Mouse (Mus musculus) MEL-GATA-1-ER (cell line): Measurements from ENCODE around the gene Ubap2l.

ENCODE experiments used
- DNase-seq: peaks from one replicate; pipeline ENCODE4 v3.0.0-alpha.2; 2012; ENCODE audit warnings: low read depth; ENCODE audit errors: extremely low read depth

Gene Ubap2l

DNA sequence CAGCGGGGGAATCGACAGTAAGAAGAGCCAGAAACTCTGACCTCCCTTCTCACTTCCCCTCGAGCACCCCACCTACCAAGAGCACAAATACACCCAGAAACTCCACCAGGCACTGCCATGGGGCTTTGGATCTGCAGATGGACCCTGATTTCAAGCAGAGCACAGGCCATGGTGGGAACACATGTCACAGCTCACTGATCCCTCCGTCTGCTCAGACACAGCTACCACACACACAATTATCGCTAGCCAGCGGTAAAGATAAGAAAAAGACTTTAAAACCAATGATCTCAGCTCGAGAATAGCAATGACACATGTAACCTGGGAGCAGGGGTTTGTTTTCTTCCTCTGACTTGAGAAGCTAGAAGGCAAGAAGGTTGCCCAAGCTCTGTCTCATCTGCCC lies 83.9 kb downstream of the Ubap2l start:
- DNase-seq: no peak

DNA sequence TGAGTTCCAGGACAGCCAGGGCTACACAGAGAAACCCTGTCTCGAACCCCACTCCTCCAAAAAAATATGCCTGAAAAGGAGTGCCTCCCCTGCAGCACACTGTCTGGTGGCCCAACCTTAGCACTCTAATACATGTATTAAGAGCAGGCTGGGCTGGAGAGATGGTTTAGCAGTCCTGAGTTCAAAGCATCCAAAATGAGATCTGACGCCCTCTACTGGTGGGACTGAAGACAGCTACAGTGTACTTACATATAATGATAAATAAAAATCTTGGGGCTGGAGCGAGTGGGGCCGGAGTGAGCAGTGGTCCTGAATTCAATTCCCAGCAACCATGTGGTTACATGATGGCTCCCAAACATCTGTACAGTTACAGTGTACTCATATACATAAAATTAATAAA lies 85.5 kb downstream of the Ubap2l start:
- DNase-seq: peak; percentile 78

DNA sequence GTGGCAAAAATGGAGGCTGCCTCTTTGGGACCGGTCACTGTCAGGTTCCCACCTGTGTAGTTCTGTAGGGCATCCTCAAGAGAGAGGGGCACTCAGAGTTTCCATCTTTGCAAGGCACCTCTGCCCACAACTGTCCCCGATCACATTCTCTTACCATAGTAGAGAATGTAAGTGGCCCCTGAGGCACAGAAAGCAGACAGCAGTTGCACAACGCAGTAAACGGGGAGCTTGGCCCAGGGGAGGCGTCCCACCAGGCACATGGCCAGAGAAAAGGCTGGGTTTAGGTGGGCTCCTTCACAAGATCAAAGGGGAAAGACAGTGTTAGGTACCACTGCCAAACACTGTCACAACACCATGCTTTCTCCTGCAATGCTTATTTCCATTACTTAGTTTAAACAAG lies 86.5 kb downstream of the Ubap2l start:
- DNase-seq: no peak

DNA sequence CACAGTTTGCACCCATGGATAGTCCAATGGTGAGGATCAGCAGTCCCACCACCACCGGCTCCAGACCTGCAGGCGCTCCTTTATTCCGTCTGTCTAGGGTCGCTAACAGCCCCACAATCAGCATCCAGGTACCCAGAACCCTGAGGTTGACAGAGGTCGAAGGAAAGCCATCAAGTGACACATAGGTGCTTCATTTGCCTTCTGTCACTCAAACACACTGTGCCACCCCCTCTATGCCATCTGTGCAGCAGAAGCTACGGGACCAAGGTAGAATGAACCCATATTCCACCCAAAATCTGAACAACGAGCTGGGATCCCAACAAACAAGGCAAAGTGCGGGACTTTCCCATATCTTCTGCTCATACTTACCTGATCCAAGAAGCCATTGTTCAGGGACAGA lies 86.9 kb downstream of the Ubap2l start:
- DNase-seq: no peak

DNA sequence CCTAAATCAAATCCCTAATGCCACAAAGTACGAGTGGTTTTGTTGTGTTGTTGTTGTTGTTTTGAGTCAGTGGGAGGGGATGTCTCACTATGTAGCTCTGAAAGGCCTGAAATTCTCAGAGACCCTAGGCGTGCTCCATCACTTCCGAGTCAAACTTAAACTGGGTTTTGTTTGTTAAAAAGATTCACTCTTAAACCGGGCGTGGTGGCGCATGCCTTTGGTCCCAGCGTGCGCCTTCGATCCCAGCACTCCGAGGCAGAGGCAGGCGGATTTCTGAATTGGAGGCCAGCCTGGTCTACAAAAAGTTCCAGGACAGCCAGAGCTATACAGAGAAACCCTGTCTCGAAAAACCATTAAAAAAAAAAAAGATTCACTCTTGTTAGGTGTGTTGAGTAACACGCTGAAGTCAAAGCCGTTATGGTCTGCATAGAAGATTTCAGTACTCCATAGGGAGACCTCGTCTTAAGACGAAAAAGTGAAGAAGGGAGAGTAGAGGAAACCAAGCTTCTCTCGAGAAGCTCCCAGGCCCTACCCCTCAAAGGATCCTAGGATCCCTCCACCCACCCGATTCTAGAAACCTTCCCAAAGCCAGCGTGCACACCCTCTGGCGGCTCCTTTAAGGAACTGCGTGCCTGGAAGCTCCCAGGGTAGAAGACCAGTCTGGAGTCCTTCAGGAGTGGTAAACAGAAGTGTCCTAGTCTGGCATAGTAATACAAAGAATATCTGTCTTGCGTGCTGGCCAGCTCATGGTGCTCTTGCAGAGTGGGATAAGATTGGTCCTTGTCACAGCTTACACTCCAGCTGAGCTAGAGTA lies 88.3 kb downstream of the Ubap2l start:
- DNase-seq: peak; percentile 75

DNA sequence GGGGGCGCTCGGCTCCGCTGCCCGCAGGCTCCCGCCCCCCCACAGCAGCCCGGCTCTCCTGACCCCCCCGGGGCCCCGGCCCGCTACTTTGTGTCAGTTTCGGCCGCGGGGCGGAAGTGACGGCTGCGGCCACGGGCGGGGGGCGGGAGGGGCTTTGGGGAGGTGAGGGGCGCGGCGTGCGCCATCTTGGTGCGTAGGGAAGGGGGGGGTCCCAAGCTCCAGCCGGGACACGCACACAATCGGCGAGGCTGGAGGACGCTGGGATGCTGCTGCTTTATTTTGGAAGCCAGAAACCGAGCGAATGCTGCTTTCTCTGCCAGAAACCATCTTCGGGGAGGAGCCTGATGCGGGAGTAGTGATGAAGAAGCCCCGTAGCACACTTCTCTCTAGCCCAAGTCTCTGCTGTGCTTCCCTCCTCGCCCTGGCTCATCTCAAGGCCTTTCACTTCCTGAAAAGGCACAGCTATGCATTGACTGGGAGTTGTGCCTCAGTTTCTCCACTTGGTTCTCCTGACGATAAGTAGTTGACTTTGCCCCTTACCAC lies 89.1 kb downstream of the Ubap2l start, which contains the start of gene Atp8b2:
TSS of gene Atp8b2 (minus strand) at position 288 of the 543 bp plus-strand sequence.
- peak; percentile 67 for DNase-seq

DNA sequence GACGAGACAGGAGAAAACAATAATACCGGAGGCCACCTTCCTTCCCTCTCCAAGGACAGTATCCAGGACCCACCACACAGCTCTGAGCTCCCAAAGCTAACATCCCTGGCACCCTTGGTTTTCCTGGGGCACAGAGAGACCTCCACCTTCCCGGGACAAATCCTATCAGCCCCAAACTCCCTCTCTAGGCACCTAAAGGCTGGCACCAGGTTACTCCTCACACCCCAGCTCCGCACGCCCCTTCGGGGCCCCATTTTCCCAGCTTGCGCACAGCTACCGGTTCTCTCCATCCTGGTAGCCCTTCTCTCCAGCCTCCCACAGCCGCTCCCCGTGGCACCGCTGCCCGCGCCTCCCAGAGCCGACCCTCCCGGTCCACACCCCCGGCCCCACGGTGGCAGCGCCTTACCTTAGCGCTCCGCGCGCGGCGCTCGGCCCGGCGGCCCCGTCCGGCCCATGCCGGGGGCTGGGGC lies 89.6 kb downstream of the Ubap2l start:
- no peak for DNase-seq

DNA sequence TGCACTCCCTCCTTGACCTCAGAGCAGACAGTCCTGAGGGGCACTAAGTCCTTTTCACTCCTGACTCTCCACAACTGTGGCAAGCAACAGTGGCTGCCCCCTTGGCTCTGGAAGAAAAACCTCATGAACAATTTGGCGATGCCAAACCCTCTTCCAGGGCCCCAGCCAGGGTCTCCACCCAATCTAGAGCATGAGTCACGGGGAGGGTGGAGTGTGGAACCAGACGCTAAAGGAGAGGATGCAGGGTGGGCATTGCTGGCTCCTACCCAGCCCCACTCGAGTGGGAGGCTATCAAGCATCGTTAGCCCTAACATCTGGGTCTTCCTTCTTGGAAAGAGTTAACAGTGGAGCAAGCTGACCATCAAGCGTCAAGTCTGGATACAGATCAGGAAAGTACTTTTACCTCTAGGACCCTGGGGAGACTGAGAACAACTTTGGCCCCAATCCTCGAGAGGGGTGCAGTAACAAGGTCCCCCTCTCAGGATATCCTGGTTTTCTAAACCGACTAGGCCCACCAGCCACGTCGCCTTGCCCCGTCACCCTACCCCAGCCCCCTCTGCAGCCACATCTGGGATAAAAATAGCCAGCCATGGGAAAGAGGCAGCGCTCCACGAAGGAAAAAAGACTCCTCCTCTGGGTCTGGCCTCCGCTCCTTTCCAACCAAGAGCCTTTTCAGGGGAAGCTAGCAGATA lies 90.2 kb downstream of the Ubap2l start:
- DNase-seq: no peak

DNA sequence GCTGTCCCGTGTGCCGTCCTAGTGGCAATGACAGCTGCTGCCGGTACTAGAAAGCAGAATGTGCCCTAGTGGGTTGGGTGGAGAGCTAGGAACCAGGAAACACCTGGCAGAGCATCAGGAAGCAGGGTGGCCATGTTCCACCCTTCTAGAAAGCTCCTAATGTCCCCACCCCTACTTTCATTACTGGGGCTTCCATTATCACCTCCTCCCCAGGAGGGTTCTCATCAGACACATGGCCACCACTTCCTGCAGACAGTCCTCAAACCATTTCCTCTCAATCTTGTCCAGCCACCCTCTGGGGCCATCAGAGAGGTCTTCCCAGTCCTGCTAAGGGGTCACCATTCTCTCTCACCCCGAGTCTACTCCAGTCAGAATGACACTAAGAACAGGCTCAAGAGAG lies 91.0 kb downstream of the Ubap2l start:
- peak; percentile 55 for DNase-seq

DNA sequence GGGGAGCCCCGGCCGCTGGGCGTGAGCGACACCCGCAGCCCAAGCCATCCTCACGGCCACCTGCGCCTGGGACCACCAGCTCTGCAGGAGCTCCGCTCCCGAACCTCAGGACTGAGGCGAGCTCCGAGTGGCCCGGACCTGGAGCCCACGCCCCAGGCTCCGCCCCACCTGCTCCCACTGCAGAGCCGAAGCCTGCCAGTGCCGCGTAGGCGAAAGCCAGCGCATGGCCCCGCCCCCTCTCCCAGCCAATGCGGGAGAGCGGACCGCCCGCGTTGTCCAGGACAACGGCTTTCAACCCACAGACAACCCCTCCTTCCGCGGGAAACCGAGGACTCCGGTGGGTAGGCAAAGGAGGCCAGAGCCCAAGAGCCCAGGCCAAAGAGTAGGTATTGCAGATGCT lies 92.0 kb downstream of the Ubap2l start:
- DNase-seq: peak; percentile 42

DNA sequence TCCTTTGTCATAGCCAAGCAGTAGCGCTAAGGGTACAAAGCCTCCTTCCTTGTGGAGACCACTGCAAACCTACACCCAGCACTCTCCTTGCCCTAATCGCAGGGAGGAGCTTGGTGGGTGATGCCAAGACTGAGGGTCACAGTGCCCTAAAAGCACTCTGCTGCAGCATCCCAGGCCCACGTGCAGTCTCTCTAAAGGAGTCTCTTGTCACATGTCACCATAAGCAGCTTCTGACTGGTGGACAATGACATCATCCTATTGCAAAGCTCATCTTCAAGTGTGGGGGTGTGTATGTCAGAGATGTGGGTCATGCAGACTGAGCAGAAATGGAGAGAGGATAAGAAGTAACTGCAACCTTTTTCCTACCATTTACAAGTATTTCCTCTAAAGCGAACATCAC lies 93.0 kb downstream of the Ubap2l start:
- no peak for DNase-seq

DNA sequence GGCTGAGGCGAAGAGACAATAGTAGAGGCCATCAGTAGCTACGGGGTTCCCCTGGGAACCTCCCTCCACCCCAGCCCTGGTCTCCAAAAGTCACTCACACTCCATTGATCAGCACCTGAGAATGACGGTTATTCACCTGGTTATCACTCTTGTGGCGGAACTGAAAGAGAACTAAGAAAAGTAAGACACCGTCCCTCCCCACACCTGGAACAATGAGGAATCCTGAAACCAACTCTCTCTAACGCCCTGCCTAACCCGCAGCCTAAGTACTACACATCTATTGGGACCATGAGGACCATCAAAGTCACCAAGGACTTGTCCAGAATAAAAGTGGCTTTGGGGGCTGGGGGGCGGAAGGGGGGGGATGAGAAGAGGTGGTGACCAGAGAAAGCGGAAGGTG lies 94.5 kb downstream of the Ubap2l start:
- no peak for DNase-seq

DNA sequence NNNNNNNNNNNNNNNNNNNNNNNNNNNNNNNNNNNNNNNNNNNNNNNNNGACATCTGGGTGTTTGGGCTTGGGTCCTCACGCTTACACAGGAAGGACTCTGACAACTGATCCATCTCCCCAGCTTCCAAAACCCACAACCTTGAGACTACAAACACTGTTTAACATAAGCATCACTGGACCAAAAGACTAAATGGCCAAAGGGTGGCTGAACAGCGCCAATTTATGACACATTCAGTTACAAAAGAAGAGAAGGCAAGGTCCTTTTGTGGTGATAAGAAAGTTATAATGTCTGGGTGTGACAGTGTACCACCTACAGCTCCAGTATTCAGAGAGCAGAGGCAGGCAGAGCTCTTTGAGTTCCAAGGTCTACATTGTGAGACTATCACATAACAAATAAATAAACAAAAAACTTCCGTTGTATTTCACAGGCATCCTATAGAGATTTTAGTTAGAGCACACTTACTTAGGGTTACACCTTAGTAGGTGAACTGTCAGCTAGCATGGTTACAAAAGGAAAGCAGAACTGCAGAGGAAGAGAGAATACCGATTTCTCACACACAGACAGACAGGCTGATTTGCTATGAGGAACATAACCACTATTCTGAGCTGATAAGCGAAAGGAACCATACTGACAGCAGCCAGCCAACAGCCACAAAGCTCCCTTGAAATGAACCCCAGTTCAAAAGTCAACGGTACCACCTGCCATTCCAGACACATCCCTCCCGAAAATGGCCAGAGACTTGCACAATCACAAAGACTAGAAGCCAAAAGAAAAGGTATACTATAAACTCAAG lies 96.1 kb downstream of the Ubap2l start:
- DNase-seq: peak; percentile 31

DNA sequence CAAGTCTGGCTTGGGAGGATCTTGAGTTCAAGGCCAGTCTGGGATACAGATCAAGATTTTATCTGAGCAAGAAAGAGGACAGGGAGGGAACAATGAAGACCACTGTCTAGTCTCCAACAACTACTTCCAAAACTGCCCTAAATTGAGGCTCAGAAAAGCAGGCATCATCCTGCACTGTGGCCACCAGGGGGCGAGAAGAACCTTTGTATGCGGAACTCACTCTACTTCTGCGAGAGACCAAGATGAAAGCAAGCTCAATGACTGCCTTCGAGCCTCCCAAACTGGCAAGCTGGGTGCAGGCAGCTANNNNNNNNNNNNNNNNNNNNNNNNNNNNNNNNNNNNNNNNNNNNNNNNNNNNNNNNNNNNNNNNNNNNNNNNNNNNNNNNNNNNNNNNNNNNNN lies 99.0 kb downstream of the Ubap2l start:
- DNase-seq: peak; percentile 69
